Mouse (Mus musculus) heart, adult 2 months (tissue): ENCODE measurements around the gene Kat6b. TPM values are rescaled to one million over a fixed set of nuclear protein-coding genes. Genes with fewer than 3 reads are reported as not detected.

Experiments
- DNase-seq, 2 experiments: peaks; one replicate each; pipeline ENCODE4 v3.0.0; 2021
- H3K27ac ChIP-seq: fragments of 200-600 bp; 2 replicates; pipeline ENCODE4 v1.8.1; 2022
- H3K27me3 ChIP-seq: fragments of 200-500 bp; 2 replicates; pipeline ENCODE4 v1.6.1; 2012; ENCODE audit warnings: mild to moderate bottlenecking, low read length, inconsistent platforms, mixed read lengths; ENCODE audit not compliant: control insufficient read depth, insufficient read depth
- H3K36me3 ChIP-seq: fragments of 200-500 bp; 2 replicates; pipeline ENCODE4 v1.6.1; 2012; ENCODE audit warnings: low read length, inconsistent platforms; ENCODE audit not compliant: control insufficient read depth, insufficient read depth
- H3K4me1 ChIP-seq: fragments of 200-500 bp; 2 replicates; pipeline ENCODE4 v1.6.1; 2011; ENCODE audit warnings: low read length; ENCODE audit not compliant: control insufficient read depth, insufficient read depth
- H3K4me3 ChIP-seq: fragments of 200-600 bp; 2 replicates; pipeline ENCODE4 v1.8.1; 2022
- H3K79me2 ChIP-seq: fragments of 200-500 bp; replicated peaks from 2 replicates; pipeline ENCODE4 v1.6.1; 2012; ENCODE audit warnings: mild to moderate bottlenecking, inconsistent platforms, low read length, moderate library complexity, mixed read lengths; ENCODE audit not compliant: control insufficient read depth, insufficient read depth
- H3K9ac ChIP-seq: fragments of 200-500 bp; 2 replicates; pipeline ENCODE4 v1.6.1; 2012; ENCODE audit warnings: low read depth, mild to moderate bottlenecking, control low read depth, inconsistent platforms, low read length, mixed read lengths
- CTCF ChIP-seq: fragments of 200-600 bp; IDR thresholded peaks from 2 replicates; pipeline ENCODE4 v1.8.1; 2022; ENCODE audit warnings: antibody characterized with exemption, mild to moderate bottlenecking, moderate library complexity
- EP300 ChIP-seq: fragments of 200-500 bp; IDR thresholded peaks from 2 replicates; pipeline ENCODE4 v1.6.1; 2011; ENCODE audit warnings: low read depth, low read length, control low read depth; ENCODE audit not compliant: insufficient read depth
- POLR2A ChIP-seq: fragments of 200-500 bp; IDR thresholded peaks from 2 replicates; pipeline ENCODE4 v1.6.1; 2011; ENCODE audit warnings: mild to moderate bottlenecking, low read depth, low read length, control low read depth; ENCODE audit not compliant: insufficient read depth
- WGBS: fragments of 180-500 bp; shearing (Covaris S2); methylation state at CpG from one replicate; pipeline ENCODE4 v1.1.7; 2018; 5-methylcytosine and 5-hydroxymethylcytosine counted together
- intact Hi-C: fragments of 180-260 bp; cut with DNase I; formaldehyde crosslinking; loops from one replicate; pipeline ENCODE4 v1.15.1; 2025
- polyA plus RNA-seq: library from polyadenylated mRNA; depleted of rRNA; stranded (reverse); fragments of >200 nt; gene quantifications from 2 replicates; pipeline ENCODE4 v1.2.3, GENCODE M21; 2012
- total RNA-seq, 2 experiments: library from RNA; stranded (reverse); gene quantifications; 2 replicates each; pipeline ENCODE4 v1.2.3; 2021

Kat6b gene
- total and polyA plus RNA-seq, 3 experiments, result 9.0 to 27.9 (median 26.6) TPM

DNA sequence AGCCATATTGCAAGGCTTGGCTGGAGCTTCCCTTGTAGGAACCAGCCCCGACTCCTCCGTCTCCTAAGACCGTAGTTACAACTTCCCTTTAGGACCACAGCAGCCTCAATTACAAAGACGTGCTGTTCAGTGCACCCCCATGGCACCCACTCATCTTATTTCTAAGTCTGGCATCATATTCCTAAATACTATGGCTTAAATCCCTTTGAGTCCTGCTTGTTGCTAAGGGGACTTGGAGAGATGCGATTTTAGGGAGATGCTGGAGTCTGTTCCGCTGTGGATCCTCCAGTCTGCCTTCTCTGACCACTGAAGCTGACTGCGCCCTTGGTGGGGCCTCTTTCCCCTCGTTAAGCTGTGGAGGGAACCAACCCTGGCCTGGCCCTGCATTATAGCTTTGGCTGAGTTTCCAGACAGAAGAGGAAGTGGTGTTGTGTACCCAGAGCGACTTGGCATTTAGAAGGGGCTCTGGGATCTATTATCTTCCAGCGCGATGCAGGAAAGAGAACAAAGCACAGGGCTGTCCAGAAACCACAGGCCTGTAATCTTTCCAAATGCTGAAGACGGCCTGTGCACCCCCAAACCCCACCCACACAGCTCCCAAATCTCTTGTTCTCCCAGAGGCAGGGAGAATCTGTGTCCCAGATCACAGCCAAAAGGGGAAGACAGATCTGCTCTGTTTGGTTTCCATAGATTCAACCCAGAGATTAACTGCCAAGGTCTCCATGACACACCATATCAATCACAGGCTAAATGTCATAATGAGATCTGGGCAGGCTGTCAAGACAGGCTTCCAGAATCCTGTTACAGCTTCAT lies 225.7 kb downstream of the Kat6b start:
- peak overlapping the region; percentile 1 for H3K27ac ChIP-seq
- H3K9ac ChIP-seq, result no peak overlapping the region
- no peaks in the 10 kb centered on the region for H3K36me3 ChIP-seq
- H3K79me2 ChIP-seq, result no peaks in the 10 kb centered on the region
- peak; percentile 35 to 56 for DNase-seq
- TF ChIP-seq CTCF (no peak), POLR2A (no peak), EP300 (no peak)
- intact Hi-C loops, result no loop called here
- no peaks in the 10 kb centered on the region for H3K27me3 ChIP-seq
- WGBS, result 45% methylated on average over 12 of the region's 12 CpGs
- H3K4me1 ChIP-seq, result peaks cover 11% of the 10 kb centered on the region
- H3K4me3 ChIP-seq, result no peak overlapping the region

DNA sequence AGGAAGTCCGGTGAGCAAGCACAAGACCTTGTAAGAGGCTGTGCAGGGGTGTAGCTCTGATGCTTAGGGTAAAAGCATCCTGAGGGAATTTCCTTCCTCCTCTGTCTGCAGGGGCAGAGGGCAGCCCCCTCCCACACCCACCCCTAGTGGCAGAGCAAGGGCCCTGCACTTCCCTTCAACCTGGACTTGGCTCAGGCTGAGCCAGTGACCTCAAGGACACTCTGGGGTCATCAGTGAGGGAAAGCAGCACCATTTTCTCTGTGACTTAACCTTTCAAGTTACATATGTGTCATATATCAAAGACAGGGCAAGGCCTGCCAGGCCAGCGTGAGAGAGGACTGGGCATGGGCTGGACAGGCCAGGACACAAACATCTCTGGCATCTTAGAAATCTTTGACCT lies 228.3 kb downstream of the Kat6b start:
- Histone ChIP-seq H3K27me3 (no peaks in the 10 kb centered on the region), H3K79me2 (no peaks in the 10 kb centered on the region), H3K36me3 (no peaks in the 10 kb centered on the region), H3K9ac (no peak overlapping the region), H3K4me1 (peaks cover 7% of the 10 kb centered on the region), H3K27ac (no peak overlapping the region), H3K4me3 (no peak overlapping the region)
- no peak for DNase-seq
- no peak for TF ChIP-seq EP300
- TF ChIP-seq CTCF, result peak; percentile 25
- WGBS, result 69% methylated on average over 2 of the region's 2 CpGs
- intact Hi-C loops, result no loop called here

GRCm38 (mm10) chr14:21711231-21711630 lies 230.0 kb downstream of the Kat6b start:
- peaks cover 6% of the 10 kb centered on the region for H3K4me1 ChIP-seq
- TF ChIP-seq CTCF, result no peak
- TF ChIP-seq EP300, result no peak
- no peak for TF ChIP-seq POLR2A

GRCm38 (mm10) chr14:21714486-21714885 lies 233.3 kb downstream of the Kat6b start, which contains the start of gene Dupd1:
Gene Dupd1, minus strand, starts transcription at chr14:21714576.
- H3K27ac ChIP-seq, result no peak within 1 kb of the TSS
- no peak within 1 kb of the TSS for H3K9ac ChIP-seq
- H3K36me3 ChIP-seq, result no peaks in the 10 kb centered on the region
- intact Hi-C loops, result no loop called here
- H3K27me3 ChIP-seq, result no peaks in the 10 kb centered on the region
- no peak for TF ChIP-seq CTCF
- TF ChIP-seq POLR2A, result no peak
- TF ChIP-seq EP300, result no peak
- no peak within 1 kb of the TSS for H3K4me3 ChIP-seq
- no peaks in the 10 kb centered on the region for H3K79me2 ChIP-seq
- no peaks in the 10 kb centered on the region for H3K4me1 ChIP-seq
- DNase-seq, result no peak
- WGBS, result 65% methylated on average over 5 of the region's 5 CpGs

More at GRCm38 (mm10) chr14:21711231-21711630, 230.0 kb downstream of the Kat6b start:
- Histone ChIP-seq H3K9ac (no peak overlapping the region), H3K27ac (no peak overlapping the region), H3K4me3 (no peak overlapping the region), H3K79me2 (no peaks in the 10 kb centered on the region), H3K27me3 (no peaks in the 10 kb centered on the region), H3K36me3 (no peaks in the 10 kb centered on the region)
- intact Hi-C loops, result no loop called here
- no peak for DNase-seq
- whole genome bisulfite sequencing, result 75% methylated on average over 2 of the region's 2 CpGs

DNA sequence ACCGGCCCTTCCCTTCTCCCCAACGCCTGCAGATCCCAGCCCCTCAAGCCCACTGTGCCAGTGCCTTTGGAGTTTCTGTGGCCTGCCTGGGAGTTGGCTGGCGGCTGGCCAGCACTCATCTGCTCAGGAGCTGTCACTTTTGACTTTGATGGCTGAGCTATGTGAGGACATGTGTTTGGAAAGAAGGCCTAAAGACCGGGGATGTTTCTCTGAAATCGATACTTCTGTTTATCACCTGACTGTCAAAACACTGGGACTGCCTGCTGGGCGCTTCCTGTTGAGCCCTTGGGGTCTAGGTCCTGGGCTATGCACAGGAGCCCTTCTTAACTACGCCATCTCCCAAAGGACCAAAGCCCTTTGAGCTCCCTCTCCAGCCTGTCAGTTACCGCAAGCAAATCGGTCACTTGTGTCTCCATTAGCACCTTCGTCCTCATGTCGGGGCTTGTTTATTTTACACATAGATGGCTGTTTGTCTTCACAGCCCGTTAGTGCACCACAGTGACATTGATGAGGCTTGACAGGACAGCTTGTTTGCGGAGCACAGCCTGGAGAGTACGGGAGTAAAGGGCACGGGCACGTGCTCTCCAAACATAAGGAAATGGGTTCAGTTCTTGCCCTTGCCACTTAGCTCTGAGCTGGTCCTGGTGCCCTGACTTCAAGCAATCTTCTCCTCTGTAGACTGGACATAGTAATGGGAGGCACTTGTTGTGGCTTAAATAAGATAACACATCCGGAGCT lies 238.6 kb downstream of the Kat6b start:
- H3K79me2 ChIP-seq, result no peaks in the 10 kb centered on the region
- H3K9ac ChIP-seq, result no peak overlapping the region
- H3K4me1 ChIP-seq, result no peaks in the 10 kb centered on the region; the same call in 1 of the 2 replicates
- no peak overlapping the region for H3K27ac ChIP-seq
- intact Hi-C loops, result no loop called here
- no peak for DNase-seq
- no peaks in the 10 kb centered on the region for H3K27me3 ChIP-seq
- no peak overlapping the region for H3K4me3 ChIP-seq
- no peaks in the 10 kb centered on the region for H3K36me3 ChIP-seq
- TF ChIP-seq POLR2A (no peak), EP300 (no peak), CTCF (no peak)
- WGBS, result 40% methylated on average over 17 of the region's 17 CpGs
